Mouse (Mus musculus): Measurements from ENCODE around the gene Ccdc189.

GRCm38 (mm10) chr7:127604256-127604655 is 15.9 kb upstream of the Ccdc189 start:
- TF ChIP-seq CTCF (IDR thresholded peaks at IDR 0.05; ENCODE audit: low read depth, low read length) (no peak), POLR2A (IDR thresholded peaks at IDR 0.05; ENCODE audit: borderline replicate concordance, low read depth, low read length) (no peak)

All from bone marrow macrophage, adult 2 months (primary cell).